Mouse (Mus musculus): ENCODE data around the gene Mrps16.

The Mrps16 gene

DNA sequence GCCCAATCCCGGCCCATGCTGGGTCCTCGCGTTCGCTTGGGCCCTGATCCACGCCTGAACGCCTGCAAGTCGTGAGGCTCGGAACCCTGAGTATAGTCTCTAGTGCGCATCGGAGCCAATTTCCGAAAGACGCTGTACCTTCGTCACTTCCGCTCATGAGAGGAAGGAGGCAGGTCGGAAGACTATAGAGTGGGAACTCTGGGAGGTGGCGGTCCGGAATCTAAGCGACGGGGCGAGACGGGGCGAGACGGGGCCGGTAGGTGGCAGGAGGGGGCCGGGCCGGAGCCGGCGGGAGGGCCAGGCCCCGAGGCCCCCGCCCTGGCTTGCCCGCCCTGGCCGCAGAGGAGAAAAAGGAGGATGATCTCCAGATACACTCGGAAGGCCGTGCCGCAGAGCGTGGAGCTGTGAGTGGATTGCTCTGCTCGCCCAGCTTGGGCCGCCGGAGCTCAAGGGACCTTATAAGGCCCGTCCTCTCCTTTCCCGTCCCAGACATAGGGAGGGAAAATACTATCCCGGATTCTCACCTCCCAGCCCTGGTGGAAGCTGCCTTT lies 45.4 kb downstream of the Mrps16 start, which contains the start of the genes Ecd and Fam149b:
Ecd (minus strand) TSS at position 131 of the 551 bp plus-strand sequence.
Fam149b (plus strand) TSS at position 172 of the 551 bp plus-strand sequence.
- DNase-seq, result peak; percentile 86 to 91

DNA sequence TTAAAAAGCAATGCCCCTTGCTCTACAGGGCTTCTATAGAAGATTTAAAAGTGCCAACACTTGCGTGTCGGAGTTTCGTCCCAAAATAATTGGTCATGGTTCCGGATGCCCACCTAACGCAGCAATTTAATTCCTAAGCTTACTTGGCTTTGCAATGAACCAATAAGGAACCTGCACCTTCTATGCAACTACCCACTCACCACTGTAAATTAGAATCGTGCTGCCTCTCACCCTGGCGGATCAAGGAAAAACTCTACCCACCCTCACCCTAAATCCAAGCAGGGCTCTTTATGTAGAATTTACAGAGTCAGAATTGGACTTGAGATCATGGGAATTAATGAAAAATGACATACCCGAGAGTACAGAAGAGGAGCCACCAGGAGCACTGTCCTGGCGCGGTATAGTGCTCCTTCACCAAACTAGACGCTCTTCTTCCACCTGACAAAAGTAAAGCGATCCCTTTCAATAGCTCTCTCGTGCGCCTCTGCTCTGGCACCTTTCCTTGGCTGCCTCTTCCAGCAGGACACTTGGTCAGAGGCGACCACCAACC lies 45.9 kb downstream of the Mrps16 start:
- no peak for DNase-seq

DNA sequence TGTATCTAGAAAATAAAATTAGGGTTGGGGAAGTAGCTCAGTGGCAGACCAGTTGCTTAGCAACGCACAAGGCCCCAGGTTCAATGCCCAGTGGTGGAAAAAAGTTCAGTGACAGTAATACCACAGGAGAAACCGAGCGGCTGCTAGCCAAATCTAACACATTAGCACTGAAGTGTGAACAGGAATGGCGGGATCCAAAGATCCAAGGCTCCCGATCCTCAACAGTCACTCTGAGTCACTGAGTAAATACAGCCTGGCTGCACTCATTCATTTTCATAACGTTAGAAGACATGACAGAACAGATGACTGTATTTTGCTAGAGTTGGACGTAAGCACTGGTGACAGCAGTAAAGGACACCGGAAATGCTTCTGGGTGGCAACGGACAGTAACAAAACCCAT lies 47.5 kb downstream of the Mrps16 start:
- no peak for DNase-seq

DNA sequence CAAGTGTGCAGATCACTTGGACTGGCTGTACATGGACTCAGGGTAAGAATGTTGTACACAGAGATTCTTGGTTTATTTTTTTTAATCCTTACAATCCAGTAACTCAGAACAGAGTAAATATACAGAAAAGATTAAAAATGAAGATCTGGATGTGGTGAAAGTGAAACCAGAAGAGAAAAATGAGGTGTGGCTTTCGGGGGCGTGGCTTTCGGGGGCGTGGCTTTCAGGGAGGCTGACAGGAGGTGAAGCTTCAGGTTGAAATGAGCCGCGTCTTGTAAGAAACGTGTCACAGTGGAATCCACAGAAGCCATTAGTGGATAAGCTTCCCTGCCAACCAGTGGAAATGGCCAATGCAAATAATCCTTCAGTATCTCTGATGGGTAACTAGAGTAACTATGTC lies 52.6 kb downstream of the Mrps16 start:
- no peak for DNase-seq

DNA sequence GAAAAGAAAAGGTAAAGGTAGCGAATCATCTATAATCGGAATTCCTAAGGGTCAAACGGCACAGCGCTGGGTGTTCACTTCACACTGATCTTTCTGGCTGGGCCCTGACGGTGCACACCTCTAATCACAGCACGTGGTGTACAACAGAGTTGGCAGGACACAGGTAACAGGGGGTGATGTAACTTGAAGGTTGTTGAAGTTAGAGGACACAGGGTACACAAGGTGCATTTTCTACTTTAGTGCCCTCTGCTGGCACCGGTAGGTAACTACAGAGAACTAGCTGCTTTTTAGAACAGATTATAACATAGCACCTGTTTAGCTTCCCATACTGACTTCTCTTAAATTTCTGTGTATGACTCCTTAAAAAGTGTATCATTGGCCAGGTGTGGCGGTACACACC lies 53.3 kb downstream of the Mrps16 start:
- DNase-seq, result peak in 1 of 2 experiments; percentile 18

DNA sequence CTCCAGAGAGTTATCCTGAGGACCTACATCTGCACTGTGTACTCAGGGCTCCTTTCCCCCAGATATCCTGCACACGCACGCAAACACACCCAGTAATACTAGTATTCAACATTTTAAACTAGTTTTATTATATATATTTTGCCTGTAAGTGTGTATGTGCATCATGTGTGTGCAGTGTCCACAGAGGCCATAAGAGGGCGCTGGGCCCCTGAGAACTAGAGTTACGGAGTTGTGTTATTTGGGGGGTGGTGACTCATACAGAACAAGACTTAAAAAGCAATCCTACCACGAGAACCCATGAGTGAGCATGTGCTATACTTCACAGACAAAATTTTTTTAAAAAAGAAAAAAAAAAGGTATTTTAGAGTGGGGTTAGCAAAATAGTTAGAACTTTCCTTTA lies 54.0 kb downstream of the Mrps16 start:
- no peak for DNase-seq

All from cerebellum, adult 18-20 months (tissue).